Mouse (Mus musculus) stomach, embryonic 16.5 days (tissue): ENCODE data around the gene Tpsb2. TPM values are rescaled to one million over a fixed set of nuclear protein-coding genes. Genes with fewer than 3 reads are reported as not detected.
A peak's percentile ranks its signal among the peaks of the same experiment; 100 is the strongest.

ENCODE experiments used
- ATAC-seq: fragments of 200-750 bp; cut with Nextera tagmentation; 2 replicates; pipeline ENCODE4 v1.8.0; 2017; ENCODE audit warnings: moderate number of reproducible peaks, moderate TSS enrichment; ENCODE audit not compliant: insufficient read depth, low FRiP score
- H3K27ac ChIP-seq: fragments of 300-500 bp; sonication (generic); 2 replicates; pipeline ENCODE4 v1.5.1; 2014; ENCODE audit warnings: low read length
- H3K27me3 ChIP-seq: fragments of 300-500 bp; sonication (generic); 2 replicates; pipeline ENCODE4 v1.6.1; 2014; ENCODE audit warnings: low read length, control low read depth, mixed read lengths; ENCODE audit not compliant: control insufficient read depth, insufficient read depth
- H3K36me3 ChIP-seq: fragments of 300-500 bp; sonication (generic); 2 replicates; pipeline ENCODE4 v1.6.1; 2014; ENCODE audit warnings: low read length; ENCODE audit not compliant: control insufficient read depth, insufficient read depth
- H3K4me1 ChIP-seq: fragments of 300-500 bp; sonication (generic); 2 replicates; pipeline ENCODE4 v1.6.1; 2014; ENCODE audit warnings: low read length, control low read depth, mixed read lengths; ENCODE audit not compliant: control insufficient read depth, insufficient read depth
- H3K4me2 ChIP-seq: fragments of 300-500 bp; sonication (generic); 2 replicates; pipeline ENCODE4 v1.6.1; 2014; ENCODE audit warnings: low read depth, low read length, mixed read lengths
- H3K4me3 ChIP-seq: fragments of 300-500 bp; sonication (generic); replicated peaks from 2 replicates; pipeline ENCODE4 v1.5.1; 2014; ENCODE audit warnings: mild to moderate bottlenecking, low read length
- H3K9ac ChIP-seq: fragments of 300-500 bp; sonication (generic); 2 replicates; pipeline ENCODE4 v1.6.1; 2014; ENCODE audit warnings: low read length
- H3K9me3 ChIP-seq: fragments of 300-500 bp; sonication (generic); replicated peaks from 2 replicates; pipeline ENCODE4 v1.6.1; 2016; ENCODE audit warnings: low read length, control low read depth; ENCODE audit not compliant: control insufficient read depth
- WGBS: fragments of 180-500 bp; shearing (Covaris S2); extraction: QIAGEN DNeasy Blood & Tissue Kit; methylation state at CpG from one replicate; pipeline ENCODE4 v1.1.7; 2014; 5-methylcytosine and 5-hydroxymethylcytosine counted together
- polyA plus RNA-seq: library from polyadenylated mRNA; unstranded; fragments of >200 nt; fragmentation: Nextera tagmentation; extraction: Ambion mirVana; gene quantifications from 2 replicates; pipeline ENCODE4 v1.2.1, GENCODE M21; 2015

Tpsb2 gene
- polyA plus RNA-seq, 1 experiment from 2014 or later: 19.2 TPM

DNA sequence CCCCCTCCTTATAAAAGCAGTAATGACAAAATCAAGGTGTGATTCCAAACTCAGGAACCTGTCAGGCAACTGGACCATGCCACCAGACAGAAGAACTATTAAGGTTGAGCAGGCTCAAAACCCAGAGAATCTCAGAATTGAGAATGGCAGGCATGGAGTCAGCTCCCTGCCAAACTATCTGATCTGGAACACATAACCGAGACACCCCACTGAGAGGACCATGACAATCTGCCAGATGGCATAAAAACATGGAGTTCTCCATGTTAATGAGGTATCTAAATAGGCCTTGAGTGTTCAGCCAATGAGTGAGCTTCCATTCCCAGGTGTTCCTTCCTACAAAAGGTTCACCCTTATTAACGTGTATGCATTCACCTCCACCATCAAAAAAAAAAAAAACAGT is 4.8 kb upstream of the Tpsb2 start:
- no peak overlapping the region for H3K4me3 ChIP-seq
- WGBS: 66% methylated on average over 2 of the region's 2 CpGs
- no peak for ATAC-seq
- no peaks in the 10 kb centered on the region for H3K4me1 ChIP-seq
- H3K9me3 ChIP-seq: no peaks in the 10 kb centered on the region
- H3K4me2 ChIP-seq: no peak overlapping the region
- H3K36me3 ChIP-seq: no peaks in the 10 kb centered on the region
- H3K27ac ChIP-seq: no peak overlapping the region
- no peak overlapping the region for H3K9ac ChIP-seq
- no peaks in the 10 kb centered on the region for H3K27me3 ChIP-seq

DNA sequence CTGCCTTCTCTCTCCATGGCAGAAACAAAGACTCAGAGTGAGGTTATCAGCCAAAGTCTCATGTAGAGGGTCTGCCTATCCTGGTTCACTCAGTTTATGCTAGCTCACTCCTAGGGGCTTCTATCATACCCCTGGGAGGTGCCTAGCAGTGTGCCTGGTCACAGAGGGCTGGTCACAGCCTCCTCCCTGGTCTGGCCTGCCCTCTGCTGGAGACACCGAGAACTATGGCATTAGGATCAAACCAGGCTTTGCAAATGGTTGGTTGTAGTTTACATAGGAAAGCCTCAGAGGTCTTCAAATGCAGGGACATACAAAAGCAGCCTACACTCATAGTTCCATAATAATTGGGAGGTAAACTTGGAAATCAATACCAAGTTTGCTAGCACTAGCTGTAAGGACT is 2.4 kb upstream of the Tpsb2 start:
- H3K27ac ChIP-seq: no peak overlapping the region
- no peak overlapping the region for H3K9ac ChIP-seq
- no peak for ATAC-seq
- H3K36me3 ChIP-seq: no peaks in the 10 kb centered on the region
- H3K9me3 ChIP-seq: no peaks in the 10 kb centered on the region
- no peak overlapping the region for H3K4me3 ChIP-seq
- H3K27me3 ChIP-seq: no peaks in the 10 kb centered on the region
- no peak overlapping the region for H3K4me2 ChIP-seq
- WGBS: 9% methylated on average over 1 of the region's 1 CpGs
- no peaks in the 10 kb centered on the region for H3K4me1 ChIP-seq

DNA sequence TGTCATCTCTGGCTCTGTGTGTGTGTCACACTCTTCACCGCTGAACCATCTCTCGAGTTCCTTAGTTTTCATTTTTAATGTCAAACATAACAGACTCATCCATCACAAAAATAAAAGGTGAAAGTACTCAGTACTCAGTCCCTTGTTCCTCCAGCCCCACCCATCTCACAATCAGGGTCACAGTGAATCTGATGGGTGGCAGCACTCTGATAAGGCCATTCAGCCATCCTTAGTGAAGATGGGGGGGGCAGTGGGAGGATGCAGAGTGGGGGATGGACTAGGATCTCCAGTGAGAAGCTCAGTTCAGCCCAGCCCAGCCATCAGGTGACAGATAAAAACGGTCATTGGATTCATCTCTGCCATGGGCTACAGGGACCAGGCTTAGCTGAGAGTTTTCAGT is 2.9 kb downstream of the Tpsb2 start, which contains the start of gene Tpsg1:
TSS of gene Tpsg1 (plus strand) at position 301 of the 400 bp plus-strand sequence.
- no peak within 1 kb of the TSS for H3K4me3 ChIP-seq
- no peak within 1 kb of the TSS for H3K27ac ChIP-seq
- no peak within 1 kb of the TSS; the same call in 1 of the 2 replicates for H3K9ac ChIP-seq
- WGBS: 73% methylated on average over 3 of the region's 3 CpGs
- no peak within 1 kb of the TSS for H3K4me2 ChIP-seq
- no peaks in the 10 kb centered on the region for H3K36me3 ChIP-seq
- no peaks in the 10 kb centered on the region for H3K9me3 ChIP-seq
- peaks cover 5% of the 10 kb centered on the region for H3K4me1 ChIP-seq
- no peak for ATAC-seq
- no peaks in the 10 kb centered on the region for H3K27me3 ChIP-seq

DNA sequence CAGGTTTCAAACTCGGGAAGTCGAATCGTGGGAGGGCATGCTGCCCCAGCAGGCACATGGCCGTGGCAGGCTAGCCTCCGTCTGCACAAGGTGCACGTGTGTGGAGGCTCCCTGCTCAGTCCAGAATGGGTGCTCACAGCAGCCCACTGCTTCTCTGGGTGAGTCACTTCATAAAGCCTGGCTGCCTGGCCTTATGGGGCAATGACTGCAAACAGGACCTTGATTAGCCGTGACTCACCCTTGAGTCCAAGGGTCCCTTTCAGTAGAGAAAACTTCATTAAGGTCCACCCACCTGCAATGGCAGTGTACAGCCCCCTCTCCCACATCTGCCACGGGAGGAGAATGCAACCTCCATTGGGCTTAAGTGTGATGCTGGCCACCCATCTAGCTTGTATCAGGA is 6.4 kb downstream of the Tpsb2 start:
- Histone ChIP-seq H3K9me3 (no peaks in the 10 kb centered on the region), H3K36me3 (no peaks in the 10 kb centered on the region), H3K27ac (no peak overlapping the region; the same call in 1 of the 2 replicates), H3K4me3 (no peak overlapping the region), H3K4me2 (no peak overlapping the region), H3K9ac (no peak overlapping the region), H3K27me3 (no peaks in the 10 kb centered on the region), H3K4me1 (peaks cover 5% of the 10 kb centered on the region)
- 66% methylated on average over 8 of the region's 8 CpGs for WGBS
- ATAC-seq: peak; percentile 80

DNA sequence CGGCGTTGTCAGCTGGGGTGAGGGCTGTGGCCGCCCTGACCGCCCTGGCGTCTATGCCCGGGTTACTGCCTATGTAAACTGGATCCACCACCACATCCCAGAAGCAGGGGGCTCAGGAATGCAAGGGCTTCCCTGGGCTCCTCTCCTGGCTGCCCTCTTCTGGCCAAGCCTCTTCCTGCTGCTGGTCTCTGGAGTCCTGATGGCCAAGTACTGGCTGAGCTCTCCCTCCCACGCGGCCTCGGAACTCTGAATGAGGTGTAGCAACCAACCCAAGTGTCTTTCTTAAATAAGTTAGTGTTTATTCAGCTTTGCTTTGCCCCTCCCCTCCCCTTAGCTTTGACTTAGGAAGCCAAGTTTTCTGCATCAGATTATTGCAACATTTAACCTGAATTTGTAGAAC is 7.9 kb downstream of the Tpsb2 start:
- Histone ChIP-seq H3K4me1 (peaks cover 5% of the 10 kb centered on the region), H3K27ac (no peak overlapping the region), H3K36me3 (no peaks in the 10 kb centered on the region), H3K9ac (no peak overlapping the region), H3K4me2 (no peak overlapping the region), H3K4me3 (no peak overlapping the region), H3K27me3 (no peaks in the 10 kb centered on the region), H3K9me3 (no peaks in the 10 kb centered on the region)
- 38% methylated on average over 9 of the region's 9 CpGs for WGBS
- ATAC-seq: no peak

DNA sequence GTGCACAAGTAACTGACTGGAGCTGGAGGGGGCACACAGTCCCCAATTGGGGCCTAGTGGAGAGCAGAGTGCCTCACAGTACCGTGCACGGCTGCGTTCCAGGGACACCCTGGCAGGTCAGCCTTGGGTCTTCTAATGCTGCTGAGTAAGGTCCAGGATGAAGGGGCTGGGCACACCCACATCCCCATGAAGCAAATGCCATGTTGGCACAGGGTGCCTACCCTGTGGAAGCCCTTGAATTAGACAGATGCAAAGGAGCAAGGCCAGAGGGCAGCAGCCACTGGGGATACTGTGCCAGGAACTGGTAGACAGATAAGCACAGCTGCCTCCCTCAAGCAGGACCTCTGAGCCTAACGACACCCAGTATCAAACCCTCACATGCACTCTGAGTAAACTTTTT is 28.4 kb downstream of the Tpsb2 start:
- H3K9ac ChIP-seq: no peak overlapping the region
- no peaks in the 10 kb centered on the region for H3K27me3 ChIP-seq
- ATAC-seq: no peak
- no peaks in the 10 kb centered on the region for H3K4me1 ChIP-seq
- no peak overlapping the region for H3K4me3 ChIP-seq
- 84% methylated on average over 4 of the region's 4 CpGs for WGBS
- H3K36me3 ChIP-seq: no peaks in the 10 kb centered on the region
- H3K9me3 ChIP-seq: no peaks in the 10 kb centered on the region
- no peak overlapping the region for H3K4me2 ChIP-seq
- H3K27ac ChIP-seq: no peak overlapping the region

DNA sequence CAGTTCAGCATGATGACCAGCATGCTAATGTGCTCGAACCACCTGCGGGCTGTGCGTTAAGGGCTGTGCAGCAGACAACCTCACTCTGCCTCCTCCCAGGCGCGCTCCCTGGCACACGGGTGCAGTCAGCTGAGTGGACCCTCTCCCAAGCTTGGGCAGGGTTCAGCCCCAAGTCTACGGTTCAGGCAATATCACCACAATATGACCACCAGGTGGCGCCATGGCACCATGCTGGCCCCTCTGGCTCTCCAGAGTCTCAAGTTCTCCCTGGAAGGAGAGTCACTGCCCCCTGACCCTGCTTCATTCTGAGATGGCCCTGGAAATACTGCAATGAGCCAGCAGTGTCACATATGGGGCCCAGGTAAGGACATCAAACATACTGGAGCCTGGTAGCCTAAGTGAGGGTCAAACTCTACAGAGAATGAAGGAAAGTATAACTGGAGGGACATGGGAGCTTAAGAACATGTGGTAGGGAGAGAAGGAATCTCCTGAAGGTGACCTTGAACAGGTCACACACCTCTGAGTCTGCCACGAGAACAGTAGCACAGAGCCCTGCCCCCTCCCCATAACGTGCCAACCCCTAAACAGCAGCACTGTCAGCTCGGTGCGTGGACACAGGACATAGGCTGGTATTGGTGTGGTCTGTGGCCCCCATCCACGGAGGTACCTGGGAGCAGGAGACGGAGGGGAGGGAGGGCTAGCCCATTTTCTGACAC is 31.9 kb downstream of the Tpsb2 start:
- ATAC-seq: no peak; the same call in 1 of the 2 replicates

DNA sequence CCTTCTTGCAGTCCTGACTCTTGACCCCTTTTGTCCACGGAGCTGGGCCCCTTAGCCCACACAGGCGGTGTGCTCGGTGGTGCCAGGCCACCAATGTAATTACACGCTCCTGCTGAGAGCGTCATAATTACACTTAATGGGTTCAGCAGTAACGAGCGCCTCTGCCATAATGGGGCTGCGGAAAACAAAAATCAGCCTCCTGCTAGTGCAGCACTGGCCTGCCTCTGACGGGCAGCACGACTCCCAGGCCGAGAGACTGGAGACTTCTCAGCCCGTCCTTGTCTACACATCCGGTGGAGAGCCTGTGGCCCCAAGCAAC is 32.4 kb downstream of the Tpsb2 start:
- H3K9ac ChIP-seq: no peak overlapping the region
- H3K36me3 ChIP-seq: no peaks in the 10 kb centered on the region
- H3K4me3 ChIP-seq: no peak overlapping the region
- ATAC-seq: no peak
- H3K4me2 ChIP-seq: no peak overlapping the region
- H3K4me1 ChIP-seq: no peaks in the 10 kb centered on the region
- 66% methylated on average over 13 of the region's 13 CpGs for WGBS
- no peak overlapping the region for H3K27ac ChIP-seq
- H3K9me3 ChIP-seq: no peaks in the 10 kb centered on the region
- no peaks in the 10 kb centered on the region for H3K27me3 ChIP-seq

More for the DNA sequence above, 31.9 kb downstream of the Tpsb2 start:
- WGBS: 38% methylated on average over 14 of the region's 14 CpGs
- H3K4me2 ChIP-seq: no peak overlapping the region
- H3K36me3 ChIP-seq: no peaks in the 10 kb centered on the region
- H3K27ac ChIP-seq: no peak overlapping the region
- H3K9ac ChIP-seq: no peak overlapping the region
- no peak overlapping the region for H3K4me3 ChIP-seq
- no peaks in the 10 kb centered on the region for H3K27me3 ChIP-seq
- no peaks in the 10 kb centered on the region for H3K9me3 ChIP-seq
- H3K4me1 ChIP-seq: no peaks in the 10 kb centered on the region

DNA sequence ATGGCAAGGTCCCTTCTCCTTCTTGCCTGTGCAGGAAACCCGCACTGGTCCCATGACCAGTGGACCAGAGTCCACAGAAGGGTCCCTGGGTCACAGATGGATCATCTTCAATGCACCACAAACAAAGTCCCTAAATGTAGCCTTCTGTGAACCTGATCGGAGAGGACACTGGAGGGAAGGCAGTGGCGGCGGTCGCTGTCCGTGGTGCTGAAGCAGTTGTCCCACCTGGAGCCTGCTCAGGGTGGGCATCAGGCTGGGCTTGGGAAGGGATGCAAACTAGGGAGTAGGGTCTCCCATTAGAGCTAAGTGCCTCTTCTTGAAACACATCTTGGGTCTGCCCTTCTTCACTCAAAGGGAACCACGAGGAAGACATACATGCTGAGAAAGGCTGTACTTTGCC is 34.3 kb downstream of the Tpsb2 start:
- H3K36me3 ChIP-seq: no peaks in the 10 kb centered on the region
- no peaks in the 10 kb centered on the region for H3K27me3 ChIP-seq
- WGBS: 5% methylated on average over 7 of the region's 7 CpGs
- H3K4me2 ChIP-seq: no peak overlapping the region
- H3K9me3 ChIP-seq: no peaks in the 10 kb centered on the region
- H3K4me3 ChIP-seq: no peak overlapping the region
- peaks cover 9% of the 10 kb centered on the region for H3K4me1 ChIP-seq
- no peak for ATAC-seq
- no peak overlapping the region for H3K9ac ChIP-seq
- H3K27ac ChIP-seq: no peak overlapping the region
